In genomic region chr14:116924876-116925601, GRCm38 (mm10) we compare ENCODE assay signal across 7 mouse cellular contexts. TPM values are rescaled to one million over a fixed set of nuclear protein-coding genes. Genes with fewer than 3 reads are reported as not detected.
DNase-seq lines count a peak whose midpoint lies in the region; ATAC-seq and TF ChIP-seq lines count a peak whose summit lies in the region.

Gene Gpc6, plus strand, starts transcription at chr14:116925315.

- ATAC-seq in granulocyte monocyte progenitor cell, adult 5-6 weeks (replicated peaks; ENCODE audit: poor library complexity, severe bottlenecking): peak; percentile 52
- peak; percentile 37; the same call in 1 of the 2 replicates for ATAC-seq in intestine, postnatal 0 days
- peak; percentile 75 for ATAC-seq in midbrain, embryonic 12.5 days (ENCODE audit: low FRiP score, low read depth)
- peak; percentile 54 for ATAC-seq in stomach, embryonic 16.5 days (ENCODE audit: insufficient read depth, low FRiP score)

- no peaks in the 10 kb centered on the region for H3K36me3 ChIP-seq in intestine, postnatal 0 days (ENCODE audit: control insufficient read depth, insufficient read depth)
- no peaks in the 10 kb centered on the region for H3K36me3 ChIP-seq in midbrain, embryonic 12.5 days
- H3K36me3 ChIP-seq in stomach, embryonic 16.5 days (ENCODE audit: control insufficient read depth, insufficient read depth, low read length): no peaks in the 10 kb centered on the region

- 0 out of 2 replicates have a peak within 1 kb of the TSS, but pooled peaks have one; percentile 42 for H3K27ac ChIP-seq in intestine, postnatal 0 days (ENCODE audit: low read depth, low read length)
- H3K27ac ChIP-seq in midbrain, embryonic 12.5 days (replicated peaks): peak within 1 kb of the TSS; percentile 92
- peak within 1 kb of the TSS; percentile 92 for H3K27ac ChIP-seq in stomach, embryonic 16.5 days (ENCODE audit: low read length)

- no peaks in the 10 kb centered on the region for H3K9me3 ChIP-seq in intestine, postnatal 0 days (ENCODE audit: control insufficient read depth)
- H3K9me3 ChIP-seq in midbrain, embryonic 12.5 days: no peaks in the 10 kb centered on the region
- H3K9me3 ChIP-seq in stomach, embryonic 16.5 days (replicated peaks; ENCODE audit: control insufficient read depth, low read length): no peaks in the 10 kb centered on the region

- peak within 1 kb of the TSS; percentile 35; the same call in 1 of the 2 replicates for H3K9ac ChIP-seq in intestine, postnatal 0 days (ENCODE audit: low read depth, low read length)
- H3K9ac ChIP-seq in midbrain, embryonic 12.5 days (replicated peaks): peak within 1 kb of the TSS; percentile 75
- peak within 1 kb of the TSS; percentile 83 for H3K9ac ChIP-seq in stomach, embryonic 16.5 days (ENCODE audit: low read length)

- under 1% methylated on average over 38 of the region's 38 CpGs for WGBS in intestine, postnatal 0 days
- under 1% methylated on average over 38 of the region's 38 CpGs for WGBS in midbrain, embryonic 12.5 days
- WGBS in stomach, embryonic 16.5 days: under 1% methylated on average over 38 of the region's 38 CpGs

- H3K4me2 ChIP-seq in intestine, postnatal 0 days (replicated peaks; ENCODE audit: low read depth): peak within 1 kb of the TSS; percentile 98
- peak within 1 kb of the TSS; percentile 62 for H3K4me2 ChIP-seq in midbrain, embryonic 12.5 days (replicated peaks)
- H3K4me2 ChIP-seq in stomach, embryonic 16.5 days (ENCODE audit: low read depth, low read length): peak within 1 kb of the TSS; percentile 63

- DNase-seq in adrenal gland, postnatal 25 days: peak; percentile 84
- peak; percentile 80 for DNase-seq in embryo, embryonic 11.5 days (ENCODE audit: low read depth, low spot score)
- peak; percentile 89 for DNase-seq in left cerebral cortex, postnatal 4 days

- intact Hi-C loops in left cerebral cortex, postnatal 4 days (cut with DNase I): loop anchor here (5.0 to 10.0 kb wide), 2 partner anchors 1010 to 1093 kb away; no protein-coding TSS in a partner anchor

- TF ChIP-seq CTCF in intestine, postnatal 0 days (IDR thresholded peaks at IDR 0.05; ENCODE audit: low read depth): no peak

- no peaks in the 10 kb centered on the region for H3K4me1 ChIP-seq in intestine, postnatal 0 days (replicated peaks; ENCODE audit: control insufficient read depth, insufficient read depth, low read length)
- peaks cover 22% of the 10 kb centered on the region for H3K4me1 ChIP-seq in midbrain, embryonic 12.5 days
- H3K4me1 ChIP-seq in stomach, embryonic 16.5 days (ENCODE audit: control insufficient read depth, insufficient read depth, low read length): peaks cover 11% of the 10 kb centered on the region

- peak within 1 kb of the TSS; percentile 57 for H3K4me3 ChIP-seq in intestine, postnatal 0 days (ENCODE audit: low read depth, low read length)
- peak within 1 kb of the TSS; percentile 60 for H3K4me3 ChIP-seq in midbrain, embryonic 12.5 days
- H3K4me3 ChIP-seq in stomach, embryonic 16.5 days (replicated peaks; ENCODE audit: low read length): peak within 1 kb of the TSS; percentile 67

- H3K27me3 ChIP-seq in intestine, postnatal 0 days (replicated peaks; ENCODE audit: control insufficient read depth, insufficient read depth, low read length): no peaks in the 10 kb centered on the region; the same call in 1 of the 2 replicates
- H3K27me3 ChIP-seq in midbrain, embryonic 12.5 days: no peaks in the 10 kb centered on the region
- H3K27me3 ChIP-seq in stomach, embryonic 16.5 days (ENCODE audit: control insufficient read depth, insufficient read depth, low read length): no peaks in the 10 kb centered on the region

RNA-seq across cellular contexts. Expression of gene Gpc6, which starts in this region (rescaled TPM):
- 11.5 and 12.1 TPM in 2 replicates for total RNA-seq in adrenal gland, postnatal 25 days (2021)
- not detected in 2 replicates for total RNA-seq in granulocyte monocyte progenitor cell, adult 5-6 weeks (2014; fragmentation: Nextera tagmentation)
- total RNA-seq in granulocyte monocyte progenitor cell, adult 5-6 weeks (2017): not detected in 2 replicates
- polyA plus RNA-seq in intestine, postnatal 0 days (2015; fragmentation: Nextera tagmentation; extraction: Ambion mirVana): 6.6 and 7.5 TPM in 2 replicates
- 10 to 100 TPM; 24.8 to 26.4 TPM for total RNA-seq in left cerebral cortex, postnatal 4 days (2021)
- polyA plus RNA-seq in midbrain, embryonic 12.5 days (2016; fragmentation: Nextera tagmentation; extraction: Ambion mirVana): 32.2 and 37.0 TPM in 2 replicates
- 43.2 and 46.7 TPM in 2 replicates for polyA plus RNA-seq in stomach, embryonic 16.5 days (2015; fragmentation: Nextera tagmentation; extraction: Ambion mirVana)

Comparison
In these comparisons a context has a peak if more than half of its experiments do, and no peak if none do; other contexts are left out.
1. Peak in every context shown above with its lines: DNase-seq, ATAC-seq, H3K4me3 ChIP-seq and H3K27ac ChIP-seq.
2. RNA of gene Gpc6 (total RNA-seq): 24.8 to 26.4 TPM in left cerebral cortex, postnatal 4 days and 11.5 to 12.1 TPM in adrenal gland, postnatal 25 days; not detected in granulocyte monocyte progenitor cell, adult 5-6 weeks; every median in the first group is over 10 times any median in the second.
3. Peak in ATAC-seq in granulocyte monocyte progenitor cell, adult 5-6 weeks; RNA of the gene not detected or under 1 TPM.
4. H3K27ac ChIP-seq: peak in every context shown above with its lines; median percentile 92 in midbrain, embryonic 12.5 days; 92 in stomach, embryonic 16.5 days; 42 in intestine, postnatal 0 days.